15 mouse cellular contexts compared by ENCODE assay signal in the genomic region with DNA sequence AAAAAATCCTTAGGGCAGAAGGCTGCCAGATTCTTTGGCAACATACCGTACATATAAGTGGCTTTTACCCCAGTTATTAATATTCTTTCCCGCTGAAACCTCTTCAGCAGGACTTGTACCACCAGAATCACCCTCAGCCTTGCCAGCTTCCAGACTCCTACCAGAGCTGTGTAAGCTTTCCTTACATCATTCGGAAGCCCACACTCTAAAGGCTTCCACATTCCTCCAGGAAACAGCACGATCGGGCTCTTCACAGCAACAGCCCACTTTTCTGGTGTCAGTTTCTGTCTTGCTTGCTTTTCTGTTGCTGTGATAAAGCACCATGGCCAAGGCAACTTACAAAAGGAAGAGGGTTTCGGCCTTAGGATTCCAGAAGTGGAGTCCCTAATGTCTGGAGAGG.
"Had no signal": no experiment of that assay in that cellular context is flagged by ENCODE, and none has a peak within 500 bp of the region (broad histone marks: within the 10 kb centered on the region; RNA-seq: fewer than 3 reads in every experiment).

No protein-coding gene starts in this region.

- H3K9me3 ChIP-seq: kidney, embryonic 15.5 days; limb, embryonic 12.5 days; liver, embryonic 13.5 days; midbrain, embryonic 10.5 days; neural tube, embryonic 15.5 days had no signal

- DNase-seq: kidney, adult 2 months; kidney, postnatal 36 days; liver; liver, embryonic 13.5 days; liver, postnatal 0 days; lung, postnatal 36 days; midbrain, embryonic 14.5 days; right cerebral cortex, adult 18-20 months; right cerebral cortex, postnatal 25 days; thymus, postnatal 14 days had no signal

- H3K27me3 ChIP-seq: kidney, embryonic 15.5 days; limb, embryonic 12.5 days; liver, embryonic 13.5 days; neural tube, embryonic 15.5 days had no signal

- H3K36me3 ChIP-seq: kidney, embryonic 15.5 days; limb, embryonic 12.5 days; liver, embryonic 13.5 days; neural tube, embryonic 15.5 days had no signal

- H3K4me3 ChIP-seq: kidney, embryonic 15.5 days; limb, embryonic 12.5 days; liver, embryonic 13.5 days; midbrain, embryonic 10.5 days; myocyte; neural tube, embryonic 15.5 days had no signal

- H3K9ac ChIP-seq: kidney, embryonic 15.5 days; limb, embryonic 12.5 days; liver, embryonic 13.5 days; liver, postnatal 0 days; neural tube, embryonic 15.5 days had no signal

- H3K4me1 ChIP-seq: midbrain, embryonic 10.5 days; neural tube, embryonic 15.5 days had no signal

- H3K27ac ChIP-seq: kidney, embryonic 15.5 days; limb, embryonic 12.5 days; liver, embryonic 13.5 days; midbrain, embryonic 10.5 days; neural tube, embryonic 15.5 days had no signal
